Mouse (Mus musculus): ENCODE results near the gene Erich3. TPM values are rescaled to one million over a fixed set of nuclear protein-coding genes. Genes with fewer than 3 reads are reported as not detected.
A peak's percentile ranks its signal among the peaks of the same experiment; 100 is the strongest.

Gene Erich3
- polyA plus RNA-seq, 1 experiment from 2014 or later = not detected

- Histone ChIP-seq H3K4me3 (ENCODE audit: low read length) (no peak overlapping the region), H3K27ac (ENCODE audit: low read length) (no peak overlapping the region), H3K4me2 (ENCODE audit: low read depth, low read length) (no peak overlapping the region), H3K36me3 (ENCODE audit: control insufficient read depth, insufficient read depth, low read length) (no peaks in the 10 kb centered on the region), H3K9me3 (ENCODE audit: control insufficient read depth, low read length) (no peaks in the 10 kb centered on the region), H3K27me3 (replicated peaks; ENCODE audit: control insufficient read depth, insufficient read depth, low read length) (no peaks in the 10 kb centered on the region), H3K9ac (ENCODE audit: low read depth, low read length) (no peak overlapping the region), H3K4me1 (ENCODE audit: control insufficient read depth, insufficient read depth, low read length) (no peaks in the 10 kb centered on the region; the same call in 1 of the 2 replicates)
- ATAC-seq = no peak
- WGBS = 32% methylated on average over 9 of the region's 9 CpGs
Measured at GRCm38 (mm10) chr3:154811281-154811680, 147.6 kb downstream of the Erich3 start.

GRCm38 (mm10) chr3:154811833-154812232 is 148.2 kb downstream of the Erich3 start:
- H3K9ac ChIP-seq (ENCODE audit: low read depth, low read length) = no peak overlapping the region

GRCm38 (mm10) chr3:154812893-154813292 is 149.2 kb downstream of the Erich3 start:
- WGBS = 54% methylated on average over 1 of the region's 1 CpGs
- Histone ChIP-seq H3K4me2 (ENCODE audit: low read depth, low read length) (no peak overlapping the region), H3K27me3 (replicated peaks; ENCODE audit: control insufficient read depth, insufficient read depth, low read length) (no peaks in the 10 kb centered on the region), H3K4me3 (ENCODE audit: low read length) (no peak overlapping the region), H3K9ac (ENCODE audit: low read depth, low read length) (no peak overlapping the region), H3K4me1 (ENCODE audit: control insufficient read depth, insufficient read depth, low read length) (no peaks in the 10 kb centered on the region; the same call in 1 of the 2 replicates), H3K9me3 (ENCODE audit: control insufficient read depth, low read length) (no peaks in the 10 kb centered on the region), H3K36me3 (ENCODE audit: control insufficient read depth, insufficient read depth, low read length) (no peaks in the 10 kb centered on the region), H3K27ac (ENCODE audit: low read length) (no peak overlapping the region)
- ATAC-seq = no peak

More at GRCm38 (mm10) chr3:154811833-154812232, 148.2 kb downstream of the Erich3 start:
- Histone ChIP-seq H3K9me3 (ENCODE audit: control insufficient read depth, low read length) (no peaks in the 10 kb centered on the region), H3K27ac (ENCODE audit: low read length) (no peak overlapping the region), H3K36me3 (ENCODE audit: control insufficient read depth, insufficient read depth, low read length) (no peaks in the 10 kb centered on the region), H3K27me3 (replicated peaks; ENCODE audit: control insufficient read depth, insufficient read depth, low read length) (no peaks in the 10 kb centered on the region), H3K4me1 (ENCODE audit: control insufficient read depth, insufficient read depth, low read length) (no peaks in the 10 kb centered on the region; the same call in 1 of the 2 replicates), H3K4me2 (ENCODE audit: low read depth, low read length) (no peak overlapping the region), H3K4me3 (ENCODE audit: low read length) (no peak overlapping the region)
- no peak for ATAC-seq
- WGBS = 54% methylated on average over 9 of the region's 9 CpGs

GRCm38 (mm10) chr3:154815606-154816005 is 151.9 kb downstream of the Erich3 start:
- Histone ChIP-seq H3K4me1 (ENCODE audit: control insufficient read depth, insufficient read depth, low read length) (no peaks in the 10 kb centered on the region; the same call in 1 of the 2 replicates), H3K4me2 (ENCODE audit: low read depth, low read length) (no peak overlapping the region), H3K9ac (ENCODE audit: low read depth, low read length) (no peak overlapping the region), H3K27ac (ENCODE audit: low read length) (no peak overlapping the region), H3K4me3 (ENCODE audit: low read length) (no peak overlapping the region), H3K27me3 (replicated peaks; ENCODE audit: control insufficient read depth, insufficient read depth, low read length) (no peaks in the 10 kb centered on the region), H3K9me3 (ENCODE audit: control insufficient read depth, low read length) (no peaks in the 10 kb centered on the region), H3K36me3 (ENCODE audit: control insufficient read depth, insufficient read depth, low read length) (no peaks in the 10 kb centered on the region)
- no peak for ATAC-seq
- 44% methylated on average over 2 of the region's 2 CpGs for WGBS

- Histone ChIP-seq H3K9ac (ENCODE audit: low read depth, low read length) (no peak overlapping the region), H3K27ac (ENCODE audit: low read length) (no peak overlapping the region), H3K36me3 (ENCODE audit: control insufficient read depth, insufficient read depth, low read length) (no peaks in the 10 kb centered on the region), H3K4me1 (ENCODE audit: control insufficient read depth, insufficient read depth, low read length) (no peaks in the 10 kb centered on the region), H3K27me3 (replicated peaks; ENCODE audit: control insufficient read depth, insufficient read depth, low read length) (no peaks in the 10 kb centered on the region), H3K4me2 (ENCODE audit: low read depth, low read length) (no peak overlapping the region), H3K9me3 (ENCODE audit: control insufficient read depth, low read length) (no peaks in the 10 kb centered on the region), H3K4me3 (ENCODE audit: low read length) (no peak overlapping the region)
- WGBS = 63% methylated on average over 3 of the region's 3 CpGs
- ATAC-seq = no peak
Measured at GRCm38 (mm10) chr3:154816231-154816630, 152.6 kb downstream of the Erich3 start.

- no peaks in the 10 kb centered on the region for H3K27me3 ChIP-seq (replicated peaks; ENCODE audit: control insufficient read depth, insufficient read depth, low read length)
- H3K4me3 ChIP-seq (ENCODE audit: low read length) = no peak overlapping the region
- WGBS = 39% methylated on average over 19 of the region's 19 CpGs
- no peak overlapping the region for H3K4me2 ChIP-seq (ENCODE audit: low read depth, low read length)
- no peaks in the 10 kb centered on the region for H3K36me3 ChIP-seq (ENCODE audit: control insufficient read depth, insufficient read depth, low read length)
- H3K4me1 ChIP-seq (ENCODE audit: control insufficient read depth, insufficient read depth, low read length) = no peaks in the 10 kb centered on the region
- no peaks in the 10 kb centered on the region for H3K9me3 ChIP-seq (ENCODE audit: control insufficient read depth, low read length)
- no peak overlapping the region for H3K27ac ChIP-seq (ENCODE audit: low read length)
- ATAC-seq = peak; percentile 74; the same call in 1 of the 2 replicates
- no peak overlapping the region for H3K9ac ChIP-seq (ENCODE audit: low read depth, low read length)
Measured at GRCm38 (mm10) chr3:154816801-154817625, 153.4 kb downstream of the Erich3 start.

Other genes starting within 250 kb of the Erich3 start
- 36.5 and 43.3 TPM in 2 replicates for gene Cryz, start 67.1 kb upstream of the Erich3 start, polyA plus RNA-seq (2015; fragmentation: Nextera tagmentation; extraction: Ambion mirVana)
- 8.3 and 10.1 TPM in 2 replicates for gene Tyw3, start 66.8 kb upstream of the Erich3 start, polyA plus RNA-seq (2015; fragmentation: Nextera tagmentation; extraction: Ambion mirVana)